ENCODE assay signal across 8 mouse cellular contexts in the genomic region with DNA sequence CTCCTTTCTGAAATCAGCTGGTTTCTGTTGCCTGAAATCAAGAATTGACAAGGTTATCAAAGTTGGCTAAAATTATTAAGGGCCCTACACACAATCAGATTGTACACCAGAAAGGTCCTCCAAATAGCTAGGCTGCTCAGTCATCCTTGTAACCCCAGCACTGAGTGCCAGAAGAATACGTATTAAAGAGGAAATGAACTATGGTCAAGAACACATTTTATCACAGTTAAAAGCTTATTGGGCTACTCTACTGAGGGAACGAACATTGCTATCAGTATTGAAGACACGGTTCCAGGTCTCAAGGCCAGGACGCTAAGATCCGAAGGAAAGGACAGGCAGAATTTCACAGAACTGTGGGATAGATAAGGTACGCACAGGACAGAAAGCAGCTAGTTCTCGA. TPM values are rescaled to one million over a fixed set of nuclear protein-coding genes. Genes with fewer than 3 reads are reported as not detected.
DNase-seq lines count a peak whose midpoint lies in the region; ATAC-seq lines count a peak whose summit lies in the region.

No protein-coding gene starts in this region.

- H3K4me2 ChIP-seq in embryonic facial prominence, embryonic 11.5 days (ENCODE audit: low read depth, low read length): peak overlapping the region; percentile 83
- peak overlapping the region; percentile 96 for H3K4me2 ChIP-seq in intestine, embryonic 16.5 days (ENCODE audit: low read depth, low read length)
- H3K4me2 ChIP-seq in neural tube, embryonic 12.5 days (replicated peaks): peak overlapping the region; percentile 66

- 7% methylated on average over 7 of the region's 7 CpGs for WGBS in embryonic facial prominence, embryonic 11.5 days
- 4% methylated on average over 7 of the region's 7 CpGs for WGBS in intestine, embryonic 16.5 days
- WGBS in neural tube, embryonic 12.5 days: 10% methylated on average over 7 of the region's 7 CpGs

- H3K4me1 ChIP-seq in embryonic facial prominence, embryonic 11.5 days (ENCODE audit: control insufficient read depth, insufficient read depth, low read length): no peaks in the 10 kb centered on the region
- peaks cover 2% of the 10 kb centered on the region; the same call in 1 of the 2 replicates for H3K4me1 ChIP-seq in intestine, embryonic 16.5 days (ENCODE audit: control insufficient read depth, insufficient read depth, low read length)
- H3K4me1 ChIP-seq in neural tube, embryonic 12.5 days: peaks cover 7% of the 10 kb centered on the region; the same call in 1 of the 2 replicates

- peak overlapping the region; percentile 51 for H3K4me3 ChIP-seq in embryonic facial prominence, embryonic 11.5 days (ENCODE audit: low read depth, low read length)
- peak overlapping the region; percentile 62 for H3K4me3 ChIP-seq in intestine, embryonic 16.5 days (ENCODE audit: low read length)
- H3K4me3 ChIP-seq in neural tube, embryonic 12.5 days: peak overlapping the region; percentile 49

- H3K9ac ChIP-seq in embryonic facial prominence, embryonic 11.5 days (replicated peaks; ENCODE audit: low read length): peak overlapping the region; percentile 61
- peak overlapping the region; percentile 70 for H3K9ac ChIP-seq in intestine, embryonic 16.5 days (ENCODE audit: low read depth, low read length)
- peak overlapping the region; percentile 44 for H3K9ac ChIP-seq in neural tube, embryonic 12.5 days

- DNase-seq in layer of hippocampus, adult 11-12 months (ENCODE audit: low spot score): peak; percentile 24
- DNase-seq in layer of hippocampus, postnatal 36 days: no peak
- DNase-seq in embryonic facial prominence, embryonic 11.5 days (ENCODE audit: low spot score): no peak
- DNase-seq in right cerebral cortex, postnatal 10 days (ENCODE audit: low spot score in 2 of 2): no peak
- no peak for DNase-seq in T-cell, adult 2 months (ENCODE audit: low spot score)

- no peaks in the 10 kb centered on the region for H3K36me3 ChIP-seq in embryonic facial prominence, embryonic 11.5 days (replicated peaks; ENCODE audit: control insufficient read depth, insufficient read depth, low read depth, low read length)
- no peaks in the 10 kb centered on the region for H3K36me3 ChIP-seq in intestine, embryonic 16.5 days (ENCODE audit: control insufficient read depth, insufficient read depth, low read length)
- no peaks in the 10 kb centered on the region for H3K36me3 ChIP-seq in neural tube, embryonic 12.5 days

- no peak overlapping the region for H3K27ac ChIP-seq in embryonic facial prominence, embryonic 11.5 days (replicated peaks; ENCODE audit: low read depth, low read length)
- H3K27ac ChIP-seq in intestine, embryonic 16.5 days (ENCODE audit: low read length): no peak overlapping the region
- H3K27ac ChIP-seq in neural tube, embryonic 12.5 days: no peak overlapping the region

- H3K27me3 ChIP-seq in embryonic facial prominence, embryonic 11.5 days (ENCODE audit: control insufficient read depth, insufficient read depth, low read length): no peaks in the 10 kb centered on the region
- no peaks in the 10 kb centered on the region; the same call in 1 of the 2 replicates for H3K27me3 ChIP-seq in intestine, embryonic 16.5 days (replicated peaks; ENCODE audit: control insufficient read depth, insufficient read depth, low read length)
- H3K27me3 ChIP-seq in neural tube, embryonic 12.5 days (replicated peaks): no peaks in the 10 kb centered on the region

- no peak; the same call in 1 of the 2 replicates for ATAC-seq in embryonic facial prominence, embryonic 11.5 days (replicated peaks; ENCODE audit: insufficient number of reproducible peaks, low FRiP score, low TSS enrichment, low read depth)
- no peak; the same call in 1 of the 2 replicates for ATAC-seq in intestine, embryonic 16.5 days
- no peak for ATAC-seq in neural tube, embryonic 12.5 days (ENCODE audit: low FRiP score, low read depth)
- ATAC-seq in frontal cortex, adult (ENCODE audit: low TSS enrichment): no peak

- H3K9me3 ChIP-seq in embryonic facial prominence, embryonic 11.5 days (replicated peaks; ENCODE audit: control insufficient read depth, low read length): no peaks in the 10 kb centered on the region
- H3K9me3 ChIP-seq in intestine, embryonic 16.5 days (ENCODE audit: control insufficient read depth, low read length): no peaks in the 10 kb centered on the region
- H3K9me3 ChIP-seq in neural tube, embryonic 12.5 days: no peaks in the 10 kb centered on the region

RNA-seq across cellular contexts. Expression of a gene that starts 0.6 kb away (rescaled TPM):
- total RNA-seq in layer of hippocampus, postnatal 36 days (2021): 10 to 100 TPM; 34.7 to 39.0 TPM
- polyA plus RNA-seq in embryonic facial prominence, embryonic 11.5 days (2014; fragmentation: Nextera tagmentation; extraction: Ambion mirVana): 10.5 and 13.0 TPM in 2 replicates
- 9.6 and 13.2 TPM in 2 replicates for polyA plus RNA-seq in intestine, embryonic 16.5 days (2015; fragmentation: Nextera tagmentation; extraction: Ambion mirVana)
- 14.3 and 15.4 TPM in 2 replicates for polyA plus RNA-seq in neural tube, embryonic 12.5 days (2016; fragmentation: Nextera tagmentation; extraction: Ambion mirVana)

RNA-seq across cellular contexts. Expression of a gene that starts 19.7 kb away (rescaled TPM):
- total RNA-seq in layer of hippocampus, postnatal 36 days (2021): 1 to 10 TPM; 4.0 to 5.1 TPM
- polyA plus RNA-seq in embryonic facial prominence, embryonic 11.5 days (2014; fragmentation: Nextera tagmentation; extraction: Ambion mirVana): 1.9 and 2.3 TPM in 2 replicates
- 4.8 TPM in 2 replicates for polyA plus RNA-seq in intestine, embryonic 16.5 days (2015; fragmentation: Nextera tagmentation; extraction: Ambion mirVana)
- polyA plus RNA-seq in neural tube, embryonic 12.5 days (2016; fragmentation: Nextera tagmentation; extraction: Ambion mirVana): 3.3 and 3.5 TPM in 2 replicates

RNA-seq across cellular contexts. Expression of a gene that starts 45.7 kb away (rescaled TPM):
- total RNA-seq in layer of hippocampus, postnatal 36 days (2021): 100 to 1,000 TPM; 131 to 134 TPM
- polyA plus RNA-seq in embryonic facial prominence, embryonic 11.5 days (2014; fragmentation: Nextera tagmentation; extraction: Ambion mirVana): 194 and 196 TPM in 2 replicates
- polyA plus RNA-seq in intestine, embryonic 16.5 days (2015; fragmentation: Nextera tagmentation; extraction: Ambion mirVana): 159 and 172 TPM in 2 replicates
- polyA plus RNA-seq in neural tube, embryonic 12.5 days (2016; fragmentation: Nextera tagmentation; extraction: Ambion mirVana): 202 and 206 TPM in 2 replicates
